Mouse (Mus musculus) cortical plate, adult 2 months (tissue): ENCODE measurements at regions not wholly inside any gene's neighbourhood (a gene's known extent, or its start where the extent isn't known, plus 50 kb on each side); places are given as distances from the start of the nearest gene placed in this dataset.

Source experiments
- CTCF ChIP-seq: fragments of 200-500 bp; IDR thresholded peaks from 2 replicates; pipeline ENCODE4 v1.5.1; 2011; ENCODE audit warnings: mild to moderate bottlenecking, control low read depth, low read length; ENCODE audit not compliant: insufficient read depth; ENCODE audit errors: extremely low read depth
- POLR2A ChIP-seq: fragments of 200-500 bp; IDR thresholded peaks from 2 replicates; pipeline ENCODE4 v1.6.1; 2011; ENCODE audit warnings: mild to moderate bottlenecking, low read length, control low read depth; ENCODE audit not compliant: insufficient read depth; ENCODE audit errors: extremely low read depth

GRCm38 (mm10) chr14:74112603-74113002 is 451.6 kb downstream of the Gm21750 start:
- TF ChIP-seq CTCF = no peak
- no peak for TF ChIP-seq POLR2A
